In genomic region chr7:142025926-142026325, GRCm38 (mm10) we compare ENCODE assay signal across 12 mouse cellular contexts. TPM values are rescaled to one million over a fixed set of nuclear protein-coding genes. Genes with fewer than 3 reads are reported as not detected.
A peak's percentile ranks its signal among the peaks of the same experiment; 100 is the strongest.
DNase-seq lines count a peak whose midpoint lies in the region; ATAC-seq lines count a peak whose summit lies in the region.
"Had no signal": no experiment of that assay in that cellular context is flagged by ENCODE, and none has a peak within 500 bp of the region (broad histone marks: within the 10 kb centered on the region; RNA-seq: fewer than 3 reads in every experiment).

No protein-coding gene starts in this region.

- ATAC-seq in heart, embryonic 13.5 days (ENCODE audit: extremely low read depth, insufficient number of reproducible peaks, low FRiP score, low TSS enrichment) = no peak
- ATAC-seq in intestine, embryonic 16.5 days = peak; percentile 71
- ATAC-seq in lung, embryonic 16.5 days (ENCODE audit: low read depth) = peak; percentile 53

- intact Hi-C loops in heart, postnatal 14 days (cut with DNase I) = no loop called here

- H3K9me3 ChIP-seq in heart, embryonic 13.5 days = no peaks in the 10 kb centered on the region
- no peaks in the 10 kb centered on the region for H3K9me3 ChIP-seq in intestine, embryonic 16.5 days (ENCODE audit: control insufficient read depth, low read length)
- H3K9me3 ChIP-seq in lung, embryonic 16.5 days (ENCODE audit: control insufficient read depth, low read length) = no peaks in the 10 kb centered on the region

- no peaks in the 10 kb centered on the region for H3K27me3 ChIP-seq in heart, embryonic 13.5 days (replicated peaks)
- H3K27me3 ChIP-seq in intestine, embryonic 16.5 days (replicated peaks; ENCODE audit: control insufficient read depth, insufficient read depth, low read length) = no peaks in the 10 kb centered on the region
- H3K27me3 ChIP-seq in lung, embryonic 16.5 days (ENCODE audit: control insufficient read depth, insufficient read depth, low read depth, low read length) = no peaks in the 10 kb centered on the region

- peak overlapping the region; percentile 19; the same call in 1 of the 2 replicates for H3K4me2 ChIP-seq in heart, embryonic 13.5 days
- no peak overlapping the region for H3K4me2 ChIP-seq in intestine, embryonic 16.5 days (ENCODE audit: low read depth, low read length)
- no peak overlapping the region for H3K4me2 ChIP-seq in lung, embryonic 16.5 days (ENCODE audit: low read depth, low read length)
- H3K4me2 ChIP-seq: hindbrain, embryonic 14.5 days had no signal

- no peaks in the 10 kb centered on the region for H3K36me3 ChIP-seq in heart, embryonic 13.5 days
- no peaks in the 10 kb centered on the region for H3K36me3 ChIP-seq in intestine, embryonic 16.5 days (ENCODE audit: control insufficient read depth, insufficient read depth, low read length)
- H3K36me3 ChIP-seq in lung, embryonic 16.5 days (ENCODE audit: control insufficient read depth, insufficient read depth, low read length) = no peaks in the 10 kb centered on the region

- peak overlapping the region; percentile 0; the same call in 1 of the 2 replicates for H3K9ac ChIP-seq in heart, embryonic 13.5 days
- H3K9ac ChIP-seq in intestine, embryonic 16.5 days (ENCODE audit: low read depth, low read length) = no peak overlapping the region
- no peak overlapping the region for H3K9ac ChIP-seq in lung, embryonic 16.5 days (ENCODE audit: low read length)
- H3K9ac ChIP-seq: hindbrain, embryonic 14.5 days had no signal

- H3K4me1 ChIP-seq in heart, embryonic 13.5 days = peaks cover 41% of the 10 kb centered on the region
- peaks cover 27% of the 10 kb centered on the region for H3K4me1 ChIP-seq in intestine, embryonic 16.5 days (ENCODE audit: control insufficient read depth, insufficient read depth, low read length)
- peaks cover 24% of the 10 kb centered on the region for H3K4me1 ChIP-seq in lung, embryonic 16.5 days (replicated peaks; ENCODE audit: control insufficient read depth, insufficient read depth, low read length)

- no peak for DNase-seq in heart, postnatal 14 days
- peak; percentile 30 for DNase-seq in ZHBTc4 (ENCODE audit: low read depth, low spot score)
- DNase-seq in T-cell, adult 2 months (ENCODE audit: low spot score) = no peak
- no peak for DNase-seq in spleen, postnatal 14 days (ENCODE audit: low spot score in 2 of 2)
- no peak for DNase-seq in ovary, postnatal 36 days (ENCODE audit: low spot score)
- DNase-seq: right cerebral cortex, postnatal 14 days; thymus, adult 18-20 months had no signal

- H3K27ac ChIP-seq in heart, embryonic 13.5 days (replicated peaks) = peak overlapping the region; percentile 78
- H3K27ac ChIP-seq in intestine, embryonic 16.5 days (ENCODE audit: low read length) = peak overlapping the region; percentile 1; the same call in 1 of the 2 replicates
- H3K27ac ChIP-seq in lung, embryonic 16.5 days (ENCODE audit: low read length) = peak overlapping the region; percentile 28
- H3K27ac ChIP-seq: hindbrain, embryonic 14.5 days; macrophage had no signal

- H3K4me3 ChIP-seq in heart, embryonic 13.5 days = no peak overlapping the region
- H3K4me3 ChIP-seq in intestine, embryonic 16.5 days (ENCODE audit: low read length) = no peak overlapping the region
- H3K4me3 ChIP-seq in lung, embryonic 16.5 days (ENCODE audit: low read length) = no peak overlapping the region

- WGBS in heart, embryonic 13.5 days = 71% methylated on average over 4 of the region's 4 CpGs
- WGBS in intestine, embryonic 16.5 days = 61% methylated on average over 4 of the region's 4 CpGs
- WGBS in lung, embryonic 16.5 days = 56% methylated on average over 4 of the region's 4 CpGs

RNA-seq across cellular contexts. Expression of gene Mob2, which starts 34.9 kb away (rescaled TPM):
- polyA plus RNA-seq in heart, embryonic 13.5 days (2015; fragmentation: Nextera tagmentation; extraction: Ambion mirVana) = 42.8 and 48.4 TPM in 2 replicates
- total RNA-seq in heart, postnatal 14 days (2021) = 10 to 100 TPM; 39.9 to 43.0 TPM
- polyA plus RNA-seq in intestine, embryonic 16.5 days (2015; fragmentation: Nextera tagmentation; extraction: Ambion mirVana) = 57.8 and 64.4 TPM in 2 replicates
- 76.3 and 83.9 TPM in 2 replicates for polyA plus RNA-seq in lung, embryonic 16.5 days (2015; fragmentation: Nextera tagmentation; extraction: Ambion mirVana)

Comparison
In these comparisons a context has a peak if more than half of its experiments do, and no peak if none do; other contexts are left out.
1. H3K27ac ChIP-seq: peak in every context shown above with its lines; median percentile 78 in heart, embryonic 13.5 days; 28 in lung, embryonic 16.5 days; 1 in intestine, embryonic 16.5 days.